Mouse (Mus musculus) forebrain, embryonic 10.5 days (tissue): ENCODE results near the gene Abcg5. TPM values are rescaled to one million over a fixed set of nuclear protein-coding genes. Genes with fewer than 3 reads are reported as not detected.

Experiments used
- DNase-seq: peaks from one replicate; pipeline ENCODE4 v3.0.0-alpha.2; 2017; ENCODE audit warnings: low spot score; ENCODE audit errors: extremely low spot score
- H3K27ac ChIP-seq: fragments of 300-500 bp; sonication (generic); 2 replicates; pipeline ENCODE4 v1.5.1; 2016; ENCODE audit warnings: mild to moderate bottlenecking
- H3K27me3 ChIP-seq: fragments of 300-500 bp; sonication (generic); 2 replicates; pipeline ENCODE4 v1.6.1; 2016; ENCODE audit warnings: mild to moderate bottlenecking; ENCODE audit not compliant: poor library complexity, severe bottlenecking
- H3K36me3 ChIP-seq: fragments of 300-500 bp; sonication (generic); replicated peaks from 2 replicates; pipeline ENCODE4 v1.6.1; 2016; ENCODE audit warnings: mild to moderate bottlenecking, moderate library complexity
- H3K4me1 ChIP-seq: fragments of 300-500 bp; sonication (generic); 2 replicates; pipeline ENCODE4 v1.6.1; 2016
- H3K4me3 ChIP-seq: fragments of 300-500 bp; sonication (generic); 2 replicates; pipeline ENCODE4 v1.5.1; 2016; ENCODE audit warnings: mild to moderate bottlenecking, moderate library complexity
- H3K9me3 ChIP-seq: fragments of 300-500 bp; sonication (generic); 2 replicates; pipeline ENCODE4 v1.6.1; 2016; ENCODE audit warnings: mild to moderate bottlenecking, moderate library complexity
- WGBS: fragments of 180-500 bp; shearing (Covaris S2); methylation state at CpG from one replicate; pipeline ENCODE4 v1.1.7; 2016; 5-methylcytosine and 5-hydroxymethylcytosine counted together
- polyA plus RNA-seq: library from polyadenylated mRNA; unstranded; fragments of >200 nt; fragmentation: Nextera tagmentation; extraction: Ambion mirVana; gene quantifications from 2 replicates; pipeline ENCODE4 v1.2.1, GENCODE M21; 2016

The Abcg5 gene
- polyA plus RNA-seq, 1 experiment from 2014 or later = 5.3 TPM

- Histone ChIP-seq H3K9me3 (no peaks in the 10 kb centered on the region), H3K36me3 (peaks cover 79% of the 10 kb centered on the region), H3K4me3 (no peak overlapping the region), H3K4me1 (peaks cover 26% of the 10 kb centered on the region), H3K27me3 (no peaks in the 10 kb centered on the region), H3K27ac (no peak overlapping the region)
- 70% methylated on average over 17 of the region's 17 CpGs for WGBS
- DNase-seq = peak; percentile 28
Observed at GRCm38 (mm10) chr17:84709403-84709851, 26.6 kb upstream of the Abcg5 start.

GRCm38 (mm10) chr17:84708818-84709217, 26.0 kb upstream of the Abcg5 start:
- Histone ChIP-seq H3K27ac (no peak overlapping the region), H3K9me3 (no peaks in the 10 kb centered on the region), H3K4me3 (no peak overlapping the region), H3K4me1 (peaks cover 21% of the 10 kb centered on the region), H3K36me3 (peaks cover 81% of the 10 kb centered on the region), H3K27me3 (no peaks in the 10 kb centered on the region)
- WGBS = 92% methylated on average over 7 of the region's 7 CpGs
- DNase-seq = no peak

- DNase-seq = no peak
- WGBS = 66% methylated on average over 4 of the region's 4 CpGs
- peaks cover 26% of the 10 kb centered on the region for H3K4me1 ChIP-seq
- no peaks in the 10 kb centered on the region for H3K9me3 ChIP-seq
- no peak overlapping the region for H3K27ac ChIP-seq
- H3K4me3 ChIP-seq = no peak overlapping the region
- peaks cover 72% of the 10 kb centered on the region for H3K36me3 ChIP-seq
- H3K27me3 ChIP-seq = no peaks in the 10 kb centered on the region
Observed at GRCm38 (mm10) chr17:84707407-84707806, 24.6 kb upstream of the Abcg5 start.

GRCm38 (mm10) chr17:84698727-84699126, 15.9 kb upstream of the Abcg5 start:
- DNase-seq = peak; percentile 60
- no peak overlapping the region for H3K4me3 ChIP-seq
- H3K4me1 ChIP-seq = peaks cover 35% of the 10 kb centered on the region
- H3K9me3 ChIP-seq = no peaks in the 10 kb centered on the region
- H3K27ac ChIP-seq = no peak overlapping the region
- H3K27me3 ChIP-seq = no peaks in the 10 kb centered on the region
- 0 out of 2 replicates have a peak, but pooled peaks cover 2% of the 10 kb centered on the region for H3K36me3 ChIP-seq
- 36% methylated on average over 5 of the region's 5 CpGs for WGBS

GRCm38 (mm10) chr17:84696537-84696936, 13.7 kb upstream of the Abcg5 start:
- Histone ChIP-seq H3K4me3 (no peak overlapping the region), H3K9me3 (no peaks in the 10 kb centered on the region), H3K27ac (no peak overlapping the region), H3K4me1 (peaks cover 28% of the 10 kb centered on the region), H3K36me3 (no peaks in the 10 kb centered on the region), H3K27me3 (no peaks in the 10 kb centered on the region)
- no peak for DNase-seq
- 76% methylated on average over 6 of the region's 6 CpGs for WGBS

- DNase-seq = no peak
- no peaks in the 10 kb centered on the region for H3K9me3 ChIP-seq
- 92% methylated on average over 2 of the region's 2 CpGs for WGBS
- no peak overlapping the region for H3K27ac ChIP-seq
- no peaks in the 10 kb centered on the region for H3K27me3 ChIP-seq
- peaks cover 30% of the 10 kb centered on the region for H3K4me1 ChIP-seq
- no peak overlapping the region for H3K4me3 ChIP-seq
- no peaks in the 10 kb centered on the region for H3K36me3 ChIP-seq
Observed at GRCm38 (mm10) chr17:84693741-84694140, 10.9 kb upstream of the Abcg5 start.

GRCm38 (mm10) chr17:84690111-84690510, 7.3 kb upstream of the Abcg5 start:
- H3K4me1 ChIP-seq = peaks cover 27% of the 10 kb centered on the region
- H3K9me3 ChIP-seq = no peaks in the 10 kb centered on the region
- no peak for DNase-seq
- no peaks in the 10 kb centered on the region for H3K36me3 ChIP-seq
- H3K27me3 ChIP-seq = no peaks in the 10 kb centered on the region
- no peak overlapping the region for H3K27ac ChIP-seq
- WGBS = 84% methylated on average over 5 of the region's 5 CpGs
- no peak overlapping the region for H3K4me3 ChIP-seq

GRCm38 (mm10) chr17:84689316-84689715, 6.5 kb upstream of the Abcg5 start:
- Histone ChIP-seq H3K36me3 (no peaks in the 10 kb centered on the region), H3K9me3 (no peaks in the 10 kb centered on the region), H3K4me3 (no peak overlapping the region), H3K27ac (no peak overlapping the region), H3K27me3 (no peaks in the 10 kb centered on the region), H3K4me1 (peaks cover 32% of the 10 kb centered on the region)
- DNase-seq = no peak
- WGBS = 90% methylated on average over 5 of the region's 5 CpGs

GRCm38 (mm10) chr17:84688834-84689233, 6.0 kb upstream of the Abcg5 start:
- DNase-seq = no peak
- H3K9me3 ChIP-seq = no peaks in the 10 kb centered on the region
- WGBS = 93% methylated on average over 11 of the region's 11 CpGs
- no peaks in the 10 kb centered on the region for H3K27me3 ChIP-seq
- no peaks in the 10 kb centered on the region for H3K36me3 ChIP-seq
- H3K4me1 ChIP-seq = peaks cover 32% of the 10 kb centered on the region
- H3K4me3 ChIP-seq = no peak overlapping the region
- no peak overlapping the region for H3K27ac ChIP-seq

GRCm38 (mm10) chr17:84687994-84688393, 5.2 kb upstream of the Abcg5 start:
- H3K9me3 ChIP-seq = no peaks in the 10 kb centered on the region
- H3K4me1 ChIP-seq = peaks cover 33% of the 10 kb centered on the region
- 75% methylated on average over 5 of the region's 5 CpGs for WGBS
- no peak for DNase-seq
- no peak overlapping the region for H3K27ac ChIP-seq
- no peak overlapping the region for H3K4me3 ChIP-seq
- H3K36me3 ChIP-seq = no peaks in the 10 kb centered on the region
- H3K27me3 ChIP-seq = no peaks in the 10 kb centered on the region

GRCm38 (mm10) chr17:84685286-84685685, 2.5 kb upstream of the Abcg5 start:
- H3K27ac ChIP-seq = no peak overlapping the region
- no peaks in the 10 kb centered on the region for H3K36me3 ChIP-seq
- H3K9me3 ChIP-seq = no peaks in the 10 kb centered on the region
- 86% methylated on average over 4 of the region's 4 CpGs for WGBS
- DNase-seq = no peak
- H3K27me3 ChIP-seq = peaks cover 5% of the 10 kb centered on the region
- H3K4me3 ChIP-seq = no peak overlapping the region
- H3K4me1 ChIP-seq = peaks cover 32% of the 10 kb centered on the region

- Histone ChIP-seq H3K27me3 (peaks cover 5% of the 10 kb centered on the region), H3K4me3 (no peak overlapping the region), H3K27ac (no peak overlapping the region), H3K36me3 (no peaks in the 10 kb centered on the region), H3K4me1 (peaks cover 29% of the 10 kb centered on the region), H3K9me3 (no peaks in the 10 kb centered on the region)
- WGBS = 61% methylated on average over 6 of the region's 6 CpGs
- no peak for DNase-seq
Observed at GRCm38 (mm10) chr17:84684284-84684683, 1.5 kb upstream of the Abcg5 start.

- Histone ChIP-seq H3K4me3 (no peak overlapping the region), H3K27me3 (peaks cover 10% of the 10 kb centered on the region), H3K36me3 (no peaks in the 10 kb centered on the region), H3K9me3 (no peaks in the 10 kb centered on the region), H3K27ac (no peak overlapping the region), H3K4me1 (peaks cover 29% of the 10 kb centered on the region)
- 92% methylated on average over 3 of the region's 3 CpGs for WGBS
- no peak for DNase-seq
Observed at GRCm38 (mm10) chr17:84681670-84682069, 1.1 kb downstream of the Abcg5 start.

- Histone ChIP-seq H3K9me3 (no peaks in the 10 kb centered on the region), H3K27ac (no peak overlapping the region), H3K27me3 (peaks cover 22% of the 10 kb centered on the region), H3K4me3 (no peak overlapping the region), H3K4me1 (peaks cover 47% of the 10 kb centered on the region), H3K36me3 (no peaks in the 10 kb centered on the region)
- 94% methylated on average over 11 of the region's 11 CpGs for WGBS
- DNase-seq = no peak
Observed at GRCm38 (mm10) chr17:84677595-84677994, 5.2 kb downstream of the Abcg5 start.
